Mouse (Mus musculus) liver, adult 2 months (tissue): Measurements from ENCODE around the gene Nfasc. TPM values are rescaled to one million over a fixed set of nuclear protein-coding genes. Genes with fewer than 3 reads are reported as not detected.

Experiments
- DNase-seq: peaks from one replicate; pipeline ENCODE4 v3.0.0-alpha.2; 2011; ENCODE audit warnings: low read depth, low spot score; ENCODE audit errors: extremely low read depth
- H3K27ac ChIP-seq: fragments of 200-500 bp; replicated peaks from 2 replicates; pipeline ENCODE4 v1.5.1; 2012; ENCODE audit warnings: low read depth, mild to moderate bottlenecking, control low read depth, inconsistent platforms, low read length; ENCODE audit not compliant: insufficient read depth
- H3K27me3 ChIP-seq: fragments of 200-500 bp; 2 replicates; pipeline ENCODE4 v1.6.1; 2012; ENCODE audit warnings: mild to moderate bottlenecking, moderate library complexity, low read length, inconsistent platforms; ENCODE audit not compliant: control insufficient read depth, insufficient read depth
- H3K36me3 ChIP-seq: fragments of 200-500 bp; 2 replicates; pipeline ENCODE4 v1.6.1; 2012; ENCODE audit warnings: low read length, inconsistent platforms; ENCODE audit not compliant: control insufficient read depth, insufficient read depth
- H3K4me1 ChIP-seq: fragments of 200-500 bp; 2 replicates; pipeline ENCODE4 v1.6.1; 2011; ENCODE audit warnings: low read length; ENCODE audit not compliant: control insufficient read depth, insufficient read depth
- H3K4me3 ChIP-seq: fragments of 200-500 bp; 2 replicates; pipeline ENCODE4 v1.5.1; 2011; ENCODE audit warnings: low read depth, mild to moderate bottlenecking, control low read depth, low read length, moderate library complexity; ENCODE audit not compliant: insufficient read depth
- H3K79me2 ChIP-seq: fragments of 200-500 bp; 2 replicates; pipeline ENCODE4 v1.6.1; 2012; ENCODE audit warnings: inconsistent platforms, mild to moderate bottlenecking, low read length, moderate library complexity; ENCODE audit not compliant: control insufficient read depth, insufficient read depth
- H3K9ac ChIP-seq: fragments of 200-500 bp; 2 replicates; pipeline ENCODE4 v1.6.1; 2012; ENCODE audit warnings: low read depth, mild to moderate bottlenecking, control low read depth, inconsistent platforms, low read length
- CTCF ChIP-seq: fragments of 200-500 bp; IDR thresholded peaks from 2 replicates; pipeline ENCODE4 v1.5.1; 2011; ENCODE audit warnings: low read depth, low read length, control low read depth
- POLR2A ChIP-seq: fragments of 200-500 bp; IDR thresholded peaks from 2 replicates; pipeline ENCODE4 v1.6.1; 2011; ENCODE audit warnings: low read length, control low read depth; ENCODE audit not compliant: insufficient read depth; ENCODE audit errors: extremely low read depth
- WGBS: fragments of 180-500 bp; shearing (Covaris S2); methylation state at CpG from one replicate; pipeline ENCODE4 v1.1.7; 2018; 5-methylcytosine and 5-hydroxymethylcytosine counted together
- polyA plus RNA-seq: library from polyadenylated mRNA; depleted of rRNA; stranded (reverse); fragments of >200 nt; gene quantifications from 2 replicates; pipeline ENCODE4 v1.2.3, GENCODE M21; 2012
- total RNA-seq: library from RNA; depleted of rRNA; stranded (reverse); fragments of >200 nt; gene quantifications from 2 replicates; pipeline ENCODE4 v1.2.3, GENCODE M21; 2014

Nfasc gene
- total and polyA plus RNA-seq, 2 experiments, result 0.09 to 0.11 TPM

- Histone ChIP-seq H3K36me3 (no peaks in the 10 kb centered on the region), H3K4me3 (no peak overlapping the region), H3K4me1 (no peaks in the 10 kb centered on the region), H3K79me2 (no peaks in the 10 kb centered on the region), H3K27me3 (peaks cover 8% of the 10 kb centered on the region), H3K9ac (no peak overlapping the region), H3K27ac (no peak overlapping the region)
- WGBS, result 68% methylated on average over 3 of the region's 3 CpGs
- DNase-seq, result no peak
- TF ChIP-seq CTCF, result no peak
Measured at GRCm38 (mm10) chr1:132536416-132536815, 205.2 kb downstream of the Nfasc start.

- DNase-seq, result no peak
- TF ChIP-seq CTCF (no peak), POLR2A (no peak)
- H3K9ac ChIP-seq, result no peak overlapping the region
- peaks cover 4% of the 10 kb centered on the region; the same call in 1 of the 2 replicates for H3K27me3 ChIP-seq
- H3K79me2 ChIP-seq, result no peaks in the 10 kb centered on the region
- no peak overlapping the region for H3K27ac ChIP-seq
- H3K4me1 ChIP-seq, result no peaks in the 10 kb centered on the region
- 88% methylated on average over 4 of the region's 4 CpGs for WGBS
- H3K36me3 ChIP-seq, result no peaks in the 10 kb centered on the region
- H3K4me3 ChIP-seq, result no peak overlapping the region
Measured at GRCm38 (mm10) chr1:132535541-132535940, 206.1 kb downstream of the Nfasc start.

DNA sequence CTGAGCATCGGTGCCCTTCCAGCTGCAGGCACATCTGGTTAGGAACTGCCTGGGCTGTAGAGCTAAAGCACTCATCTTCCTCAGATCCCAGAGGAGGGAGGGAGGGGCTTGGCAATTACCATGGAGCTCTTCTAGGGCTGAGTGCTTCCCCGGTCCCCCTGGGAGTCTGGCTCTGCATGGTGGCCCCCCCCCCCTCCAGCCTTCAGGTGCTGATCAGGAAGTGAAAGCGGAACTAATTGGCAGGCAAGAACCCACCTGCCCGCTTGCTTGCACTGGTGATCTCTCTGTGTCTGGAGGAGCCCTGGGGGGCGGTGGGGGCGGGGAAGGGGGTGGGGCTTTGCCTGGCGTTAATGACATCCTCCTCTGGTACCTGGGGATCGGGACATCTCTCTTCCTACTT, 207.8 kb downstream of the Nfasc start:
- H3K9ac ChIP-seq, result no peak overlapping the region
- no peak for DNase-seq
- H3K79me2 ChIP-seq, result no peaks in the 10 kb centered on the region
- no peaks in the 10 kb centered on the region; the same call in 1 of the 2 replicates for H3K27me3 ChIP-seq
- WGBS, result 10% methylated on average over 8 of the region's 8 CpGs
- H3K4me1 ChIP-seq, result no peaks in the 10 kb centered on the region
- TF ChIP-seq CTCF (no peak), POLR2A (no peak)
- no peak overlapping the region for H3K4me3 ChIP-seq
- no peaks in the 10 kb centered on the region for H3K36me3 ChIP-seq
- H3K27ac ChIP-seq, result no peak overlapping the region

DNA sequence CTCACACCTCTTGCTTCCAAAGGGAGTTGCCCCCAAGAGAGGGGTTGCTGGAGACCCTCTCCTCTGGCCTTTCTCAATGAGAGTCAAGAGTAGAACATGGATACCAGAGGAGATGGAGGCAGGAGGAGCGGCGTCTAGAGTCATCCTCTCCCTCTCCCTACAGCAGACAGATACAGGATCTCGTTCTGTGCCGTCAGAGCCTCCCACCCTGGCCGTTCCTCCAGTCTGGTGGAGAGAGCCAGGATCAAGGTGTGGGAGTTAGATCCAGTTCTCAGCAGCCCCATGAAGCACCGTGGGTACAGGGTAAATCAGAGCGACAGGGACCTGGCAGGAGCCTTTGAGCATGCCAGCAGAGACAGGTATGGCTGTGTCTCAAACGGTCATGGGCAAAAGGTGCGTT, 209.1 kb downstream of the Nfasc start:
- no peak for DNase-seq
- Histone ChIP-seq H3K27ac (no peak overlapping the region), H3K79me2 (no peaks in the 10 kb centered on the region), H3K4me1 (no peaks in the 10 kb centered on the region), H3K4me3 (no peak overlapping the region), H3K27me3 (no peaks in the 10 kb centered on the region; the same call in 1 of the 2 replicates), H3K9ac (no peak overlapping the region), H3K36me3 (no peaks in the 10 kb centered on the region)
- TF ChIP-seq POLR2A (no peak), CTCF (no peak)
- WGBS, result 73% methylated on average over 9 of the region's 9 CpGs

GRCm38 (mm10) chr1:132530631-132531191, 210.9 kb downstream of the Nfasc start:
- Histone ChIP-seq H3K4me3 (no peak overlapping the region), H3K4me1 (no peaks in the 10 kb centered on the region), H3K9ac (no peak overlapping the region), H3K79me2 (no peaks in the 10 kb centered on the region), H3K36me3 (no peaks in the 10 kb centered on the region), H3K27ac (no peak overlapping the region), H3K27me3 (no peaks in the 10 kb centered on the region; the same call in 1 of the 2 replicates)
- TF ChIP-seq POLR2A (no peak), CTCF (no peak)
- DNase-seq, result no peak
- 51% methylated on average over 5 of the region's 5 CpGs for WGBS

DNA sequence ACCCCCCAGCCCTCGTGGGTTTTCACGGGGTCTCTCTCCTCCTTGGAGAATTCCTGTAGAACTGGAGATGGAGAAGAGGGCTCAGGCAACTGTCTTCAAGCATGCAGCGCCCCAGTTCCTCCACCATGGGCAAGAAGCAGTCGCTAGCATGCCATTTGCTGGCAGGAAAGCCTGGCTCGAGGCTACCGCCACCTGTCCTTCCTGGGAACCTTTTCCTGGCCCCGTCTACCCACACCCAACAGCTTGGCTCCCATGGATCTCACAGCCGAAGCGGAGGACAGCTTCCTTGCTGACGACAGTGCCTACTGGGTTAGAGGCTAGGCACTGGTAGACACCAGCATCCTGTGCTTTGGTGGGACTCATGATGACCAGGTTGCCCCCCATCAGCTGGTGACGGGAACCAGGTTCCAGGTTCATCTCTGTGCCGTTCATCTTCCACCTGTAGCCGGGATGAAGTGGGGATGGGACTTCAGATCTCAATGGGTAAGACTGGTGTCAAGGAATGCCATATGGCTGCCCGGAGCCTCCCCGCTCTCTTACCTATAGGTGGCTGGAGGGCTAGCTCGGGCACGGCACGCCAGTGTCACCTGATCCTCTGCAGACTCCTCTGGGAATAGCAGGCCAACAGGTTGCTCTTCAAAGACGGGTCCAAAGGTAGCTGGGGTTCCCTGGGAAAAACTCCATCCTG, 212.8 kb downstream of the Nfasc start:
- no peak overlapping the region for H3K27ac ChIP-seq
- WGBS, result 86% methylated on average over 19 of the region's 19 CpGs
- no peaks in the 10 kb centered on the region for H3K4me1 ChIP-seq
- no peak overlapping the region for H3K9ac ChIP-seq
- no peak for DNase-seq
- no peaks in the 10 kb centered on the region for H3K36me3 ChIP-seq
- H3K4me3 ChIP-seq, result no peak overlapping the region
- no peaks in the 10 kb centered on the region; the same call in 1 of the 2 replicates for H3K27me3 ChIP-seq
- no peaks in the 10 kb centered on the region for H3K79me2 ChIP-seq
- no peak for TF ChIP-seq CTCF
- no peak for TF ChIP-seq POLR2A
